Mouse (Mus musculus) myocyte (in vitro differentiated cells): Measurements from ENCODE around the gene Pcyox1. TPM values are rescaled to one million over a fixed set of nuclear protein-coding genes. Genes with fewer than 3 reads are reported as not detected.

Experiments used
- H3K27me3 ChIP-seq: one replicate; pipeline ENCODE4 v1.6.1; 2011; ENCODE audit not compliant: control insufficient read depth, insufficient read depth, insufficient read length
- H3K36me3 ChIP-seq: one replicate; pipeline ENCODE4 v1.6.1; 2011; ENCODE audit not compliant: control insufficient read depth, insufficient read depth
- H3K4me2 ChIP-seq: one replicate; pipeline ENCODE4 v1.6.1; 2011; ENCODE audit warnings: low read depth, control low read depth
- H3K4me3 ChIP-seq: one replicate; pipeline ENCODE4 v1.5.1; 2011; ENCODE audit warnings: mild to moderate bottlenecking, control low read depth, moderate library complexity
- H3K79me2 ChIP-seq: one replicate; pipeline ENCODE4 v1.6.1; 2011; ENCODE audit not compliant: control insufficient read depth, insufficient read depth
- H3ac ChIP-seq: one replicate; pipeline ENCODE4 v1.6.1; 2011; ENCODE audit not compliant: control insufficient read depth, insufficient read length
- CEBPB ChIP-seq: IDR thresholded peaks from 2 replicates; pipeline ENCODE4 v1.6.1; 2011; ENCODE audit warnings: mild to moderate bottlenecking, moderate library complexity; ENCODE audit not compliant: poor library complexity, insufficient read depth, severe bottlenecking
- E2F4 ChIP-seq: IDR thresholded peaks from one replicate; pipeline ENCODE4 v1.6.1; 2011; ENCODE audit warnings: mild to moderate bottlenecking, control low read depth, moderate library complexity; ENCODE audit not compliant: insufficient read depth
- MAX ChIP-seq: IDR thresholded peaks from one replicate; pipeline ENCODE4 v1.6.1; 2011; ENCODE audit warnings: low read depth, mild to moderate bottlenecking, control low read depth
- MYOD1 ChIP-seq, 3 experiments: IDR thresholded peaks; one replicate each; pipeline ENCODE4 v1.6.1; 2011; ENCODE audit warnings: control low read depth in 2 of 3, low read depth in 2 of 3, mild to moderate bottlenecking in 2 of 3, moderate library complexity in 1 of 3; ENCODE audit not compliant: insufficient read length in 2 of 3, control insufficient read depth in 1 of 3
- MYOG ChIP-seq, 3 experiments: IDR thresholded peaks; one replicate each; pipeline ENCODE4 v1.6.1; 2011; ENCODE audit warnings: control low read depth in 2 of 3, low read depth in 2 of 3, mild to moderate bottlenecking in 2 of 3; ENCODE audit not compliant: insufficient read length in 2 of 3, control insufficient read depth in 1 of 3, insufficient read depth in 1 of 3
- POLR2A ChIP-seq: IDR thresholded peaks from one replicate; pipeline ENCODE4 v1.6.1; 2011; ENCODE audit warnings: low read depth, mild to moderate bottlenecking, control low read depth, moderate library complexity; ENCODE audit not compliant: insufficient read length
- POLR2AphosphoS2 ChIP-seq: IDR thresholded peaks from one replicate; pipeline ENCODE4 v1.6.1; 2011; ENCODE audit warnings: low read depth, control low read depth; ENCODE audit not compliant: insufficient read length
- REST ChIP-seq: IDR thresholded peaks from one replicate; pipeline ENCODE4 v1.6.1; 2011; ENCODE audit warnings: mild to moderate bottlenecking, control low read depth, moderate library complexity; ENCODE audit not compliant: insufficient read depth, insufficient read length
- SRF ChIP-seq: IDR thresholded peaks from one replicate; pipeline ENCODE4 v1.6.1; 2011; ENCODE audit warnings: low read depth; ENCODE audit not compliant: control insufficient read depth, insufficient read length
- TCF12 ChIP-seq: IDR thresholded peaks from one replicate; pipeline ENCODE4 v1.6.1; 2011; ENCODE audit warnings: mild to moderate bottlenecking, control low read depth; ENCODE audit not compliant: poor library complexity, insufficient read depth, severe bottlenecking
- TCF3 ChIP-seq: IDR thresholded peaks from one replicate; pipeline ENCODE4 v1.6.1; 2011; ENCODE audit warnings: low read depth, control low read depth; ENCODE audit not compliant: insufficient read length
- USF1 ChIP-seq: IDR thresholded peaks from one replicate; pipeline ENCODE4 v1.6.1; 2011; ENCODE audit warnings: low read depth, mild to moderate bottlenecking, control low read depth, moderate library complexity
- polyA plus RNA-seq: library from polyadenylated mRNA; unstranded; fragments of >200 nt; fragmentation: generic; extraction: Trizol; gene quantifications from one replicate; pipeline ENCODE4 v1.2.1, GENCODE M21; 2012; ENCODE audit warnings: missing spikeins

Pcyox1 gene
- polyA plus RNA-seq, 1 experiment: 25.1 TPM

GRCm38 (mm10) chr6:86378341-86378740 lies 18.6 kb downstream of the Pcyox1 start:
- TF ChIP-seq TCF12: no peak
- no peak for TF ChIP-seq POLR2A
- TF ChIP-seq POLR2AphosphoS2: no peak
- TF ChIP-seq MYOD1 (IDR thresholded peaks at IDR 0.05; ENCODE audit: control insufficient read depth in 1 of 3, insufficient read length in 2 of 3, low read depth in 2 of 3): no peak
- TF ChIP-seq TCF3: no peak
- no peak for TF ChIP-seq REST
- TF ChIP-seq MYOG (IDR thresholded peaks at IDR 0.05; ENCODE audit: control insufficient read depth in 1 of 3, insufficient read depth in 1 of 3, insufficient read length in 2 of 3, low read depth in 2 of 3): no peak
- TF ChIP-seq E2F4: no peak
- no peak for TF ChIP-seq CEBPB
- TF ChIP-seq SRF: no peak
- TF ChIP-seq MAX: no peak
- no peak for TF ChIP-seq USF1
- H3K4me2 ChIP-seq: no peak overlapping the region
- H3K79me2 ChIP-seq: peaks cover 20% of the 10 kb centered on the region
- no peak overlapping the region for H3K4me3 ChIP-seq
- H3K27me3 ChIP-seq: no peaks in the 10 kb centered on the region
- H3ac ChIP-seq: no peak overlapping the region
- peaks cover 25% of the 10 kb centered on the region for H3K36me3 ChIP-seq

- TF ChIP-seq E2F4 (no peak), MAX (no peak), REST (no peak), USF1 (no peak), MYOG (IDR thresholded peaks at IDR 0.05; ENCODE audit: control insufficient read depth in 1 of 3, insufficient read depth in 1 of 3, insufficient read length in 2 of 3, low read depth in 2 of 3) (no peak), MYOD1 (IDR thresholded peaks at IDR 0.05; ENCODE audit: control insufficient read depth in 1 of 3, insufficient read length in 2 of 3, low read depth in 2 of 3) (no peak), SRF (no peak), POLR2A (no peak), POLR2AphosphoS2 (no peak), TCF3 (no peak), CEBPB (no peak), TCF12 (no peak)
These were observed 23.4 kb downstream of the Pcyox1 start for GRCm38 (mm10) chr6:86373556-86373955.

GRCm38 (mm10) chr6:86371950-86372516 lies 24.9 kb downstream of the Pcyox1 start:
- Histone ChIP-seq H3K4me3 (peak overlapping the region; percentile 86), H3ac (peak overlapping the region; percentile 3), H3K36me3 (peaks cover 4% of the 10 kb centered on the region), H3K27me3 (no peaks in the 10 kb centered on the region), H3K79me2 (peaks cover 40% of the 10 kb centered on the region), H3K4me2 (peak overlapping the region; percentile 69)
- TF ChIP-seq MAX (no peak), E2F4 (no peak), MYOD1 (IDR thresholded peaks at IDR 0.05; ENCODE audit: control insufficient read depth in 1 of 3, insufficient read length in 2 of 3, low read depth in 2 of 3) (no peak), REST (no peak), SRF (no peak), POLR2AphosphoS2 (no peak), TCF12 (no peak), CEBPB (no peak), POLR2A (no peak), TCF3 (no peak), MYOG (IDR thresholded peaks at IDR 0.05; ENCODE audit: control insufficient read depth in 1 of 3, insufficient read depth in 1 of 3, insufficient read length in 2 of 3, low read depth in 2 of 3) (no peak), USF1 (no peak)

More at GRCm38 (mm10) chr6:86373556-86373955, 23.4 kb downstream of the Pcyox1 start:
- Histone ChIP-seq H3K4me3 (no peak overlapping the region), H3K4me2 (no peak overlapping the region), H3K79me2 (peaks cover 40% of the 10 kb centered on the region), H3ac (no peak overlapping the region), H3K27me3 (no peaks in the 10 kb centered on the region), H3K36me3 (peaks cover 18% of the 10 kb centered on the region)

- H3K4me3 ChIP-seq: peak overlapping the region; percentile 86
- H3K4me2 ChIP-seq: peak overlapping the region; percentile 95
- TF ChIP-seq POLR2A (peak; percentile 93), REST (no peak), SRF (peak; percentile 40), E2F4 (peak; percentile 61), POLR2AphosphoS2 (peak; percentile 95)
These were observed 25.5 kb downstream of the Pcyox1 start for GRCm38 (mm10) chr6:86371340-86371911.

GRCm38 (mm10) chr6:86370764-86371339 lies 26.1 kb downstream of the Pcyox1 start, which contains the start of gene Snrpg:
Gene Snrpg, plus strand, starts transcription at chr6:86371304.
- Histone ChIP-seq H3K36me3 (no peaks in the 10 kb centered on the region), H3K4me2 (peak within 1 kb of the TSS; percentile 95), H3K4me3 (peak within 1 kb of the TSS; percentile 86), H3K27me3 (no peaks in the 10 kb centered on the region), H3ac (peak within 1 kb of the TSS; percentile 3), H3K79me2 (peaks cover 44% of the 10 kb centered on the region)
- TF ChIP-seq USF1 (no peak), MYOG (IDR thresholded peaks at IDR 0.05; ENCODE audit: control insufficient read depth in 1 of 3, insufficient read depth in 1 of 3, insufficient read length in 2 of 3, low read depth in 2 of 3) (no peak), POLR2A (no peak)

More at GRCm38 (mm10) chr6:86371340-86371911, 25.5 kb downstream of the Pcyox1 start:
- no peaks in the 10 kb centered on the region for H3K36me3 ChIP-seq
- H3K79me2 ChIP-seq: peaks cover 40% of the 10 kb centered on the region
- H3K27me3 ChIP-seq: no peaks in the 10 kb centered on the region
- H3ac ChIP-seq: peak overlapping the region; percentile 3
